ENCODE assay signal across 8 mouse cellular contexts in the genomic region with DNA sequence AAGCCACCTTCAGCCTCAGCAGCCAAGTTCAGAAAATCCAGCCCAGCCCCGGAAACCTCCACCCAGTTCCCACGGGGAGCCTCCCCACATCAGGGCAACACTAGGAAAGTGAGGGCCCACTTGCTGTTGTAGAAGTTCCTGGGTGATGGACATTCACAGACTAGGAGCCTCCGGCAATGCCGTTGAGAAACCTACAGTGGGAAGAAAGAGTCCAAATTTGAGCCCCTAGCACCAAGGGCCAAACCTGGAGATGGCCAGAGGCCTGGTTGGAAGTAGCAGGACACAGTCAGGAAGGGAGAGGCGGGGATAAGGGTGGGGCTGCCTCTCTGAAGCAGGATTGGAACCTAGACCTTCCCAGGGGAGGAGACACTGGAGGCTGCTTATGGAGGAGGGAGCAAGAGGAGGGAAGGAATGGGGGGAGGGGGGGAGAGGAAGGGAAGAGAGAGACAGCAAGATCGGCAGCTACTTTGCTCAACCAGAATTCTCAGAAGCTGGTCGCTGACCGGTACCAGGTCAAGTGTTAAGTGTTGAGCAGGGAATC. TPM values are rescaled to one million over a fixed set of nuclear protein-coding genes. Genes with fewer than 3 reads are reported as not detected.
A peak's percentile ranks its signal among the peaks of the same experiment; 100 is the strongest.
DNase-seq lines count a peak whose midpoint lies in the region; ATAC-seq and TF ChIP-seq lines count a peak whose summit lies in the region.

No protein-coding gene starts in this region.

- TF ChIP-seq EP300 in liver, embryonic 14.5 days (IDR thresholded peaks at IDR 0.05; ENCODE audit: low read depth) = no peak

- ATAC-seq in liver, embryonic 14.5 days (ENCODE audit: insufficient read depth) = no peak
- ATAC-seq in stomach, embryonic 16.5 days (ENCODE audit: insufficient read depth, low FRiP score) = no peak

- H3K27me3 ChIP-seq in E14TG2a.4 (ENCODE audit: insufficient read depth, low read length) = no peaks in the 10 kb centered on the region; the same call in 1 of the 2 replicates
- H3K27me3 ChIP-seq in liver, embryonic 14.5 days (ENCODE audit: control insufficient read depth, insufficient read depth, low read length) = peaks cover 13% of the 10 kb centered on the region; the same call in 1 of the 2 replicates
- no peaks in the 10 kb centered on the region for H3K27me3 ChIP-seq in stomach, embryonic 16.5 days (ENCODE audit: control insufficient read depth, insufficient read depth, low read length)

- no peak overlapping the region; the same call in 1 of the 2 replicates for H3K9ac ChIP-seq in liver, embryonic 14.5 days (replicated peaks)
- H3K9ac ChIP-seq in stomach, embryonic 16.5 days (ENCODE audit: low read length) = peak overlapping the region; percentile 86; the same call in 1 of the 2 replicates

- peaks cover 45% of the 10 kb centered on the region for H3K4me1 ChIP-seq in E14TG2a.4 (replicated peaks; ENCODE audit: low read depth, low read length)
- peaks cover 12 to 25% of the 10 kb centered on the region in 2 experiments for H3K4me1 ChIP-seq in liver, embryonic 14.5 days (replicated peaks; ENCODE audit: control insufficient read depth in 2 of 2, insufficient read depth in 2 of 2, low read length in 1 of 2)
- H3K4me1 ChIP-seq in stomach, embryonic 16.5 days (ENCODE audit: control insufficient read depth, insufficient read depth, low read length) = peaks cover 10% of the 10 kb centered on the region

- WGBS in liver, embryonic 14.5 days (ENCODE audit: insufficient replicate concordance) = 27% methylated on average over 8 of the region's 8 CpGs
- 27% methylated on average over 8 of the region's 8 CpGs for WGBS in stomach, embryonic 16.5 days

- H3K9me3 ChIP-seq in E14TG2a.4 (ENCODE audit: low read length) = no peaks in the 10 kb centered on the region
- no peaks in the 10 kb centered on the region for H3K9me3 ChIP-seq in liver, embryonic 14.5 days (ENCODE audit: control insufficient read depth, low read length)
- H3K9me3 ChIP-seq in stomach, embryonic 16.5 days (replicated peaks; ENCODE audit: control insufficient read depth, low read length) = no peaks in the 10 kb centered on the region

- DNase-seq in R1 (ENCODE audit: low read depth, low spot score) = peak; percentile 89
- DNase-seq in gastrocnemius, postnatal 14 days = peak; percentile 78
- DNase-seq in induced T-regulatory cell, adult 2 months (ENCODE audit: low read depth) = peak; percentile 47
- no peak for DNase-seq in liver, embryonic 14.5 days (ENCODE audit: low read depth in 3 of 3, low spot score in 3 of 3)
- no peak for DNase-seq in layer of hippocampus, adult 18-20 months (ENCODE audit: low spot score in 2 of 2)
- no peak for DNase-seq in left cerebral cortex, adult 8-10 months (ENCODE audit: low spot score in 2 of 2)

- peak overlapping the region; percentile 89 for H3K4me2 ChIP-seq in liver, embryonic 14.5 days (ENCODE audit: low read depth)
- H3K4me2 ChIP-seq in stomach, embryonic 16.5 days (ENCODE audit: low read depth, low read length) = peak overlapping the region; percentile 82

- no peak overlapping the region for H3K27ac ChIP-seq in liver, embryonic 14.5 days
- peak overlapping the region; percentile 100 for H3K27ac ChIP-seq in stomach, embryonic 16.5 days (ENCODE audit: low read length)

- intact Hi-C loops in gastrocnemius, postnatal 14 days (cut with DNase I; ENCODE audit: low total_unique reads) = no loop called here

- peaks cover 12% of the 10 kb centered on the region for H3K36me3 ChIP-seq in E14TG2a.4 (ENCODE audit: insufficient read depth, low read length)
- H3K36me3 ChIP-seq in liver, embryonic 14.5 days (replicated peaks; ENCODE audit: control insufficient read depth, insufficient read depth, low read depth) = no peaks in the 10 kb centered on the region
- H3K36me3 ChIP-seq in stomach, embryonic 16.5 days (ENCODE audit: control insufficient read depth, insufficient read depth, low read length) = no peaks in the 10 kb centered on the region

- TF ChIP-seq CTCF in E14TG2a.4 (conservative IDR thresholded peaks at IDR 0.05; ENCODE audit: low read length) = no peak
- no peak for TF ChIP-seq CTCF in liver, embryonic 14.5 days (IDR thresholded peaks at IDR 0.05; ENCODE audit: low read depth)

- peak overlapping the region; percentile 99 for H3K4me3 ChIP-seq in E14TG2a.4 (replicated peaks; ENCODE audit: low read length)
- no peak overlapping the region; a peak in 1 of 4 replicates for H3K4me3 ChIP-seq in liver, embryonic 14.5 days (ENCODE audit: insufficient read depth in 1 of 2, low read depth in 2 of 2, low read length in 2 of 2)
- peak overlapping the region; percentile 99 for H3K4me3 ChIP-seq in stomach, embryonic 16.5 days (replicated peaks; ENCODE audit: low read length)

RNA-seq across cellular contexts. Expression of gene Rras, which starts 1.3 kb away (rescaled TPM):
- total RNA-seq in gastrocnemius, postnatal 14 days (2021) = 10 to 100 TPM; 43.1 to 53.1 TPM
- 16.3 and 19.7 TPM in 2 replicates for polyA plus RNA-seq in liver, embryonic 14.5 days (2012; rRNA removed)
- 15.4 and 20.6 TPM in 2 replicates for polyA plus RNA-seq in liver, embryonic 14.5 days (2014; fragmentation: Nextera tagmentation; extraction: Ambion mirVana)
- polyA plus RNA-seq in stomach, embryonic 16.5 days (2015; fragmentation: Nextera tagmentation; extraction: Ambion mirVana) = 63.6 and 68.0 TPM in 2 replicates
- total RNA-seq in layer of hippocampus, adult 18-20 months (2021) = 10 to 100 TPM; 11.6 to 12.9 TPM
- total RNA-seq in left cerebral cortex, adult 8-10 months (2022) = 10 to 100 TPM; 13.7 to 18.8 (median 14.7) TPM

RNA-seq across cellular contexts. Expression of gene Scaf1, which starts 2.9 kb away (rescaled TPM):
- total RNA-seq in gastrocnemius, postnatal 14 days (2021) = 10 to 100 TPM; 35.6 to 40.1 TPM
- polyA plus RNA-seq in liver, embryonic 14.5 days (2012; rRNA removed) = 16.2 and 16.9 TPM in 2 replicates
- 11.0 and 14.5 TPM in 2 replicates for polyA plus RNA-seq in liver, embryonic 14.5 days (2014; fragmentation: Nextera tagmentation; extraction: Ambion mirVana)
- 22.9 and 24.5 TPM in 2 replicates for polyA plus RNA-seq in stomach, embryonic 16.5 days (2015; fragmentation: Nextera tagmentation; extraction: Ambion mirVana)
- total RNA-seq in layer of hippocampus, adult 18-20 months (2021) = 100 to 1,000 TPM; 159 to 168 TPM
- total RNA-seq in left cerebral cortex, adult 8-10 months (2022) = 100 to 1,000 TPM; 164 to 171 (median 170) TPM

RNA-seq across cellular contexts. Expression of gene Bcl2l12, which starts 20.6 kb away (rescaled TPM):
- total RNA-seq in gastrocnemius, postnatal 14 days (2021) = 10 to 100 TPM in 1 of 2 experiments, 1 to 10 TPM in 1; 10.0 to 10.6 TPM
- polyA plus RNA-seq in liver, embryonic 14.5 days (2012; rRNA removed) = 11.4 and 14.4 TPM in 2 replicates
- 11.7 and 11.9 TPM in 2 replicates for polyA plus RNA-seq in liver, embryonic 14.5 days (2014; fragmentation: Nextera tagmentation; extraction: Ambion mirVana)
- polyA plus RNA-seq in stomach, embryonic 16.5 days (2015; fragmentation: Nextera tagmentation; extraction: Ambion mirVana) = 43.8 and 45.8 TPM in 2 replicates
- total RNA-seq in layer of hippocampus, adult 18-20 months (2021) = 1 to 10 TPM; 3.1 TPM
- 1 to 10 TPM; 2.3 to 5.1 (median 2.8) TPM for total RNA-seq in left cerebral cortex, adult 8-10 months (2022)

RNA-seq across cellular contexts. Expression of gene Irf3, which starts 21.7 kb away (rescaled TPM):
- 10 to 100 TPM; 20.0 to 22.2 TPM for total RNA-seq in gastrocnemius, postnatal 14 days (2021)
- polyA plus RNA-seq in liver, embryonic 14.5 days (2012; rRNA removed) = 40.3 and 41.0 TPM in 2 replicates
- 28.0 and 32.1 TPM in 2 replicates for polyA plus RNA-seq in liver, embryonic 14.5 days (2014; fragmentation: Nextera tagmentation; extraction: Ambion mirVana)
- 96.2 and 96.4 TPM in 2 replicates for polyA plus RNA-seq in stomach, embryonic 16.5 days (2015; fragmentation: Nextera tagmentation; extraction: Ambion mirVana)
- total RNA-seq in layer of hippocampus, adult 18-20 months (2021) = 10 to 100 TPM; 41.5 to 43.7 TPM
- 10 to 100 TPM; 23.6 to 42.1 (median 32.8) TPM for total RNA-seq in left cerebral cortex, adult 8-10 months (2022)

RNA-seq across cellular contexts. Expression of gene Prmt1, which starts 32.7 kb away (rescaled TPM):
- 100 to 1,000 TPM; 144 to 227 TPM for total RNA-seq in gastrocnemius, postnatal 14 days (2021)
- polyA plus RNA-seq in liver, embryonic 14.5 days (2012; rRNA removed) = 168 and 174 TPM in 2 replicates
- 50.4 and 51.2 TPM in 2 replicates for polyA plus RNA-seq in liver, embryonic 14.5 days (2014; fragmentation: Nextera tagmentation; extraction: Ambion mirVana)
- 302 and 324 TPM in 2 replicates for polyA plus RNA-seq in stomach, embryonic 16.5 days (2015; fragmentation: Nextera tagmentation; extraction: Ambion mirVana)
- total RNA-seq in layer of hippocampus, adult 18-20 months (2021) = 100 to 1,000 TPM; 172 to 183 TPM
- total RNA-seq in left cerebral cortex, adult 8-10 months (2022) = 100 to 1,000 TPM; 153 to 178 (median 175) TPM

Comparison
In these comparisons a context has a peak if more than half of its experiments do, and no peak if none do; other contexts are left out.
1. H3K4me3 ChIP-seq: peak in E14TG2a.4 (single experiment) and stomach, embryonic 16.5 days (single experiment); none in liver, embryonic 14.5 days (0 of 2).
2. DNase-seq: peak in R1 (single experiment), gastrocnemius, postnatal 14 days (single experiment) and induced T-regulatory cell, adult 2 months (single experiment); none in liver, embryonic 14.5 days (0 of 3), layer of hippocampus, adult 18-20 months (0 of 2) and left cerebral cortex, adult 8-10 months (0 of 2).